ENCODE assay signal across 12 mouse cellular contexts in genomic region chr8:117200346-117200745, GRCm38 (mm10). TPM values are rescaled to one million over a fixed set of nuclear protein-coding genes. Genes with fewer than 3 reads are reported as not detected.
DNase-seq lines count a peak whose midpoint lies in the region; ATAC-seq lines count a peak whose summit lies in the region.
"Had no signal": no experiment of that assay in that cellular context is flagged by ENCODE, and none has a peak within 500 bp of the region (broad histone marks: within the 10 kb centered on the region; RNA-seq: fewer than 3 reads in every experiment).

No protein-coding gene starts in this region.

- no peak overlapping the region for H3K9ac ChIP-seq in heart, embryonic 15.5 days
- 0 out of 2 replicates have a peak overlapping the region, but pooled peaks have one; percentile 16 for H3K9ac ChIP-seq in stomach, embryonic 15.5 days

- H3K9me3 ChIP-seq in heart, embryonic 15.5 days (replicated peaks): no peaks in the 10 kb centered on the region
- H3K9me3 ChIP-seq in stomach, embryonic 15.5 days: no peaks in the 10 kb centered on the region

- WGBS in heart, embryonic 15.5 days: 57% methylated on average over 13 of the region's 13 CpGs
- WGBS in stomach, embryonic 15.5 days: 65% methylated on average over 13 of the region's 13 CpGs

- peak overlapping the region; percentile 82 for H3K27ac ChIP-seq in heart, embryonic 15.5 days
- peak overlapping the region; percentile 89 for H3K27ac ChIP-seq in stomach, embryonic 15.5 days
- H3K27ac ChIP-seq: hindbrain, postnatal 0 days had no signal

- H3K4me3 ChIP-seq in heart, embryonic 15.5 days: no peak overlapping the region
- H3K4me3 ChIP-seq in stomach, embryonic 15.5 days (replicated peaks): no peak overlapping the region

- no peak for ATAC-seq in heart, embryonic 15.5 days (replicated peaks; ENCODE audit: insufficient number of reproducible peaks, insufficient read depth, low FRiP score, low read depth)
- ATAC-seq in stomach, embryonic 15.5 days (ENCODE audit: insufficient read depth, low FRiP score, low read depth): no peak
- ATAC-seq: activated CD4-positive, CD25-positive, alpha-beta regulatory T cell, adult 4 months; CD4-positive, CD25-positive, alpha-beta regulatory T cell, adult 4 months; forebrain, embryonic 14.5 days; hindbrain, postnatal 0 days had no signal

- H3K36me3 ChIP-seq in heart, embryonic 15.5 days: peaks cover 18% of the 10 kb centered on the region
- H3K36me3 ChIP-seq in stomach, embryonic 15.5 days: peaks cover 30% of the 10 kb centered on the region

- DNase-seq in heart, postnatal 36 days: no peak
- peak; percentile 30 for DNase-seq in spleen, adult 12 weeks (ENCODE audit: low spot score)
- no peak for DNase-seq in spleen, postnatal 36 days (ENCODE audit: low spot score in 2 of 2)
- peak; percentile 33 to 47 for DNase-seq in kidney, postnatal 4 days
- no peak for DNase-seq in cerebellum, adult 11-12 months
- no peak for DNase-seq in left cerebral cortex, adult 18-20 months (ENCODE audit: low spot score in 2 of 2)

- H3K4me1 ChIP-seq in heart, embryonic 15.5 days (replicated peaks): peaks cover 37% of the 10 kb centered on the region
- peaks cover 29% of the 10 kb centered on the region for H3K4me1 ChIP-seq in stomach, embryonic 15.5 days

- H3K27me3 ChIP-seq in heart, embryonic 15.5 days: no peaks in the 10 kb centered on the region
- no peaks in the 10 kb centered on the region for H3K27me3 ChIP-seq in stomach, embryonic 15.5 days (replicated peaks)

- intact Hi-C loops in heart, postnatal 36 days (cut with DNase I): no loop called here

- no peak overlapping the region for H3K4me2 ChIP-seq in heart, embryonic 15.5 days
- H3K4me2 ChIP-seq in stomach, embryonic 15.5 days: 0 out of 2 replicates have a peak overlapping the region, but pooled peaks have one; percentile 3

RNA-seq across cellular contexts. Expression of gene Gan, which starts 42.4 kb away (rescaled TPM):
- 1.1 TPM in 2 replicates for polyA plus RNA-seq in heart, embryonic 15.5 days (2015; fragmentation: Nextera tagmentation; extraction: Ambion mirVana)
- total RNA-seq in heart, postnatal 36 days (2021): 1 to 10 TPM; 4.5 to 5.1 TPM
- polyA plus RNA-seq in stomach, embryonic 15.5 days (2015; fragmentation: Nextera tagmentation; extraction: Ambion mirVana): 2.3 and 2.8 TPM in 2 replicates
- total RNA-seq in left cerebral cortex, adult 18-20 months (2021): 10 to 100 TPM; 17.9 to 18.4 TPM

RNA-seq across cellular contexts. Expression of gene Cmip, which starts 56.5 kb away (rescaled TPM):
- polyA plus RNA-seq in heart, embryonic 15.5 days (2015; fragmentation: Nextera tagmentation; extraction: Ambion mirVana): 9.4 and 16.3 TPM in 2 replicates
- total RNA-seq in heart, postnatal 36 days (2021): 10 to 100 TPM; 20.3 to 25.1 TPM
- polyA plus RNA-seq in stomach, embryonic 15.5 days (2015; fragmentation: Nextera tagmentation; extraction: Ambion mirVana): 31.8 and 32.1 TPM in 2 replicates
- total RNA-seq in left cerebral cortex, adult 18-20 months (2021): 100 to 1,000 TPM; 299 to 317 TPM

Comparison
In these comparisons a context has a peak if more than half of its experiments do, and no peak if none do; other contexts are left out.
1. DNase-seq: peak in spleen, adult 12 weeks (single experiment) and kidney, postnatal 4 days (2 of 2); none in heart, postnatal 36 days (0 of 2), spleen, postnatal 36 days (0 of 2), cerebellum, adult 11-12 months (single experiment) and left cerebral cortex, adult 18-20 months (0 of 2).
2. RNA of gene Cmip, which starts 56.5 kb away (total RNA-seq): 299 to 317 TPM in left cerebral cortex, adult 18-20 months; 20.3 to 25.1 TPM in heart, postnatal 36 days; every median in the first group is over 10 times any median in the second.